Mouse (Mus musculus): ENCODE measurements at regions not wholly inside any gene's neighbourhood (a gene's known extent, or its start where the extent isn't known, plus 50 kb on each side); places are given as distances from the start of the nearest gene placed in this dataset.

GRCm38 (mm10) chr4:47704607-47705006, 230.1 kb downstream of the Sec61b start:
- TF ChIP-seq POLR2A (IDR thresholded peaks at IDR 0.05; ENCODE audit: control insufficient read depth, extremely low read depth, insufficient read depth, low read length, poor library complexity): no peak
- no peak for TF ChIP-seq CTCF (IDR thresholded peaks at IDR 0.05; ENCODE audit: borderline replicate concordance, control insufficient read depth, extremely low read depth, insufficient read depth, low read length, poor library complexity)
